Mouse (Mus musculus): ENCODE results near the gene Sel1l3. TPM values are rescaled to one million over a fixed set of nuclear protein-coding genes. Genes with fewer than 3 reads are reported as not detected.
A peak's percentile ranks its signal among the peaks of the same experiment; 100 is the strongest.

The Sel1l3 gene
- total RNA-seq, 2 experiments from 2014 or later = 78.7 to 95.4 TPM

DNA sequence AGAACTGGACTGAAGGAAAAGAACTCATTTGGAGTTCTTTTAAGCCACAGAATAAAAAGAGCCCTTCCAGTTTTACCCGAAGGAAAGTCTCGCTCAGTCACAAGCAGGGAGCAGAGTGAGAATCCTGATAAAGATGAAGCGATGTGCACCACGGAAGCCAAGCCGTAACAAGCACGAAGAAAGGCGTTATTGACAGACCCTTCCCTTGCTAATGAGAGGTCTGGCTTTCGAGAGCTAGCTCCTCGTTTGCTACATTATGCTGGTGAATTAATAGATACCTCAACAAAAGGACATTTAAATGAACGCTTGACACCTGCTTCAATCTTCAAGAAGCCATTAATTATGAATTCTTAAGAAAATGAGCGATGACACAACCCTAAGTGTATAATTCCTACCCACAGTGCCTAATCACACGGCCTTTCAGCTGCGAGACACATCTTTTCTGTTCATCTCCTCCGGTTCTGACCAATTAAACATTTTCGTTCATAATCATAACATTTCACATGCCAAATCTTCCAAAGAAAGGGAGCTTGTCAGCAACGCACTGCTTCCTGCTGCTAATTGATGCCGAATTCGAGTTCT, 62.3 kb downstream of the Sel1l3 start:
- intact Hi-C loops (cut with DNase I) = no loop called here
- DNase-seq (ENCODE audit: low spot score in 2 of 2) = no peak

DNA sequence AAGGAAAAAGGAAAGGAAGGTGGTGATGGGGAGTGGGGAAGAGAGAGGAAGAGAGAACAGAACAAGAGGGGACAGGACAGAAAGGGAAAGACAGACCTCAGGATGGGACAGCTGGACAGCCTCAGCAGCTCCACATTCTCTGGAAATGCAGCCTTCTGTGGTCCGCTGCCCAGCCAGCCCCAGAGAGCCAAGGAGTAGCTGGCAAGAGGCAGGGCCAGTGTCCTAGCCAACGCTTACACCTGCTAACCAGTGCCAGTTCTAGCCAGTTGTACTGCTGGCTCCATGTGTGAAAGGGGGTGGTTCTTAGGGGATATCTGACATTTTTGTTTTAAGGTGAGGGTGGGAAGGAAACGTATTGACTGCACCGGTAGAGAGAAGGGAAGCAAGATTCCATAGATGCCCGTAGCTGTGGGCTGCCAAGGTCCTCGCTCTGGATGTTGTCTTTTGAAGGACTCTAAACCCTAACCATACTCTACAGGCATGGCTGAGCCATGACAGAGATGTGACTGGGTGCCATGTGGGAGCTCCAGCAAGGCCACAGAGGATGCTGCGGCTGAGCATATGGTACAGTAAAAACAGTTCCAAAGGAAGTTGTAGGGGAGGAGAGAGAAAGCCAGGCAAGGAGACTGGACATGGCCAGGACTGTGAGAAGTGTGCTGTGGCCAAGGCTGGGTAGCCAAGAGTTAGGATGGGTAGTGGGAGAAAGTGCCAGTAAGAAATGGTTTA, 64.6 kb downstream of the Sel1l3 start:
- no peak for DNase-seq (ENCODE audit: low spot score in 2 of 2)
- intact Hi-C loops (cut with DNase I) = loop anchor here (5.0 kb wide), 1 partner anchor 63 kb away; the partner anchor contains the start of gene Sel1l3

GRCm38 (mm10) chr5:53148160-53148923, 65.4 kb downstream of the Sel1l3 start:
- intact Hi-C loops (cut with DNase I) = loop anchor here (5.0 kb wide), 1 partner anchor 64 kb away; the partner anchor contains the start of gene Sel1l3
- DNase-seq (ENCODE audit: low spot score in 2 of 2) = no peak

- intact Hi-C loops (cut with DNase I) = loop anchor here (5.0 kb wide), 1 partner anchor 65 kb away; the partner anchor contains the start of gene Sel1l3
- peak in 1 of 2 experiments; percentile 62 for DNase-seq (ENCODE audit: low spot score in 2 of 2)
Measured at GRCm38 (mm10) chr5:53147418-53147817, 66.3 kb downstream of the Sel1l3 start.

DNA sequence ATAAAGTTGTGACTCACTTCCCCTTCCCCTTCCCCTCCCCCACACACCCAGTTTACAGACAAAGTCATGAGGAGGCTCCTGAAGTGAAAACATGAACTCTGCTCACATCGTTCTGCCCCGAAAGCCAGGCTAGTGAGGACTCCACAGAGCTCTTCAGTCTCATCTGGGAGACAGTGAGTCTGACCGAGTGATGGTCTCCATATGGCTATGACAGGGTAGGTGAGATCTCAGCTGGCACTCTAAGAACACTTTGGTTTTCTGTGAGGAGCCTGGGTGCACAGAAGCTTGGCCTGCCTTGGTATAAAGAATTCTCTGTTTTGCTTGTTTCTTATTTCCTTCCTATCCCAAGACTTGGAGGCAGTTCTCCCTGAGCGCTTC, 67.1 kb downstream of the Sel1l3 start:
- DNase-seq (ENCODE audit: low spot score in 2 of 2) = no peak
- intact Hi-C loops (cut with DNase I) = loop anchor here (5.0 kb wide), 1 partner anchor 66 kb away; the partner anchor contains the start of gene Sel1l3

GRCm38 (mm10) chr5:53146049-53146683, 67.6 kb downstream of the Sel1l3 start:
- intact Hi-C loops (cut with DNase I) = loop anchor here (5.0 kb wide), 1 partner anchor 66 kb away; the partner anchor contains the start of gene Sel1l3
- DNase-seq (ENCODE audit: low spot score in 2 of 2) = no peak

DNA sequence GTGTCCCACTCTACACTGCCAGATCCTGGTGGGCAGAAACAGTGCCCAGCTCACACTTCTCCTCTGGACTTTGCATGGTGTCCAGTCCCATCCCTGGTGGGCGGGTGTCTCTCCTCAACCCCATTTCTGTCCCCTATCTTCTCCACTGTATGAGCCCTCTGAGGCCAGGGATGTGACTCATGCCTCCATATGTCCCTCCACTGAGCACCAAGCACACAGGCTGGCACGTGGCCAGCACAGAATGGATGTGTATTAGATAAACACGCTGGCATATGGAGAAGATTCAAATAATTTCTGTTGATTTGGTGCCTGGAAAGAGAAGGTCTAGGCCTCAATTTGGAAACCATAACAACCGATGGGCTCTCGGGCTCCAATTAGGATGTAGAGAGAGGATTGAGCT, 71.1 kb downstream of the Sel1l3 start:
- intact Hi-C loops (cut with DNase I) = no loop called here
- DNase-seq (ENCODE audit: low spot score in 2 of 2) = peak; percentile 53 to 59

DNA sequence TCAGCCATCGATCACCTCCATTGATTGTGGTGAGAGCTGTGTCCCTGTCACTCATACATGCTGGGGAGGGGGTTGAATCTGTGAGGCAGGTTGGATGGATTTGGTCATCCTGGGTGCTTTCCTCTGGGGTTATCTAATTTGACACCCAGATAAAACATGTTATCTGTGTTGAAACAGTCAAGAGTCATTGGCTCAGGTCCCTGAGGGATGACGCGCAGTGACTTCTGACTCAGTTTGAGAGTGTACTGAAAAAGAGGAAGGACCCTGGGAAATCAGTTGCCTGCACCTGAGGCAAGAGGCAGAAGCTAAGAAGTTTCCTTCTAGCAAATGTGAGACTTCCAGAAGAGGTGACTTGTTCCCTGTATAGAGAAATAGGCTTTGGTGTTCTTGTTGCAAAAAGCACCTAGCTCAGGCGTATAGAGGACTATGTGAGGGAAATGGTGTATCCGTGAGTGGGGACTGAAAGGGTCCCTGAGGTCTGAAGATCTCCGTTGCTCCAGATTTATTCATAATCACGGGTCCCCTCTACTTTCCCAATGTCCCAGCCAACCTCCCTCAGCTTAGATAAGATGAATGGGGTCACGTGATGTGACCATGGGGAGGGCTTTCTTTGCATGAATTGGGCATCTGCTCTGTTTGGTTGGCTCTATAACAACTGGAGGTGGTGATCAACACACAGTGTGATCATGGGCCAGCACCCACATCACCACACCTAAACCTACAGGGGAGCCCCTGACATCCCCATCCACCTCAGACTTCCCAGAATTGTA, 73.4 kb downstream of the Sel1l3 start:
- no peak for DNase-seq (ENCODE audit: low spot score in 2 of 2)
- intact Hi-C loops (cut with DNase I) = no loop called here

DNA sequence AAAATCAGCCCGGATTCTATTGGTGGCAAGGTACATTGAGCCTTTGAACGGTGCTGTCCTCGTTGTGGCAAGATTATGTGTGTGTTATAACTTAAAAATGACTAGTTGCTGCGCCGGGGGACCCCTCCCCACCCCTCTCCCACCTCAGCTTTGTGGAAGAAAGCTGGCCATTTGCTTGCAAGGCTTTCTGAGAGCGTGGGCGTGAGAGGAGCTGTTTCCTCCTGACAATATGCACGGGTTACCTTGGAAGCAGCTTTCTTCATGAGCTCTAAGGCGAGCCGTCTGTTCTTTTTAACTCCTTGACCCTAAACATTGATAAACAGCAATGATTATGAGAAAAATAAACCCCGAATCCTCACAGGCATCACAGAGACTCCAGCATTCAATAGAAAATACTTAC, 74.2 kb downstream of the Sel1l3 start:
- intact Hi-C loops (cut with DNase I) = no loop called here
- peak; percentile 52 to 73 for DNase-seq (ENCODE audit: low spot score in 2 of 2)

DNA sequence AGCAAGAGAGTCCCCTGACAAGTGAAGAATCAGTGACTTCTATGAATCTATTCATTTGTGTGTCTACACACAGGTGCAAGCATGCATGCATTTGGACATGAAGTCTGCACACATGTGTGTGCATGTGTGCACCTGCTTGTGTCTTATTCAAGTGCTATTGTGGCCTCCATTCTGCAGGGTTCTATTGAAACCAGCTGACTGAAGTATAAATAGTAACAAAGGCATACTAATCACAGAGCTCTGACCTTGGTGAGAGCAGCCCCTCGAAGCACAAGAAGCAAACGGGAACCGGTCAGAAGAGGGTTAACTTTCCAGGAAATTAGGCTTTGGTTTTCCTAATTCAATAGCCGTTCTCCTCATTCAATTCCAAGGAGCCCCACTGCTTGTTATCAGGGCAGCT, 74.6 kb downstream of the Sel1l3 start:
- intact Hi-C loops (cut with DNase I) = no loop called here
- no peak for DNase-seq (ENCODE audit: low spot score in 2 of 2)

- intact Hi-C loops (cut with DNase I) = no loop called here
- no peak for DNase-seq (ENCODE audit: low spot score in 2 of 2)
Measured at GRCm38 (mm10) chr5:53138025-53138424, 75.7 kb downstream of the Sel1l3 start.

GRCm38 (mm10) chr5:53135984-53136383, 77.7 kb downstream of the Sel1l3 start:
- intact Hi-C loops (cut with DNase I) = no loop called here
- no peak for DNase-seq (ENCODE audit: low spot score in 2 of 2)

DNA sequence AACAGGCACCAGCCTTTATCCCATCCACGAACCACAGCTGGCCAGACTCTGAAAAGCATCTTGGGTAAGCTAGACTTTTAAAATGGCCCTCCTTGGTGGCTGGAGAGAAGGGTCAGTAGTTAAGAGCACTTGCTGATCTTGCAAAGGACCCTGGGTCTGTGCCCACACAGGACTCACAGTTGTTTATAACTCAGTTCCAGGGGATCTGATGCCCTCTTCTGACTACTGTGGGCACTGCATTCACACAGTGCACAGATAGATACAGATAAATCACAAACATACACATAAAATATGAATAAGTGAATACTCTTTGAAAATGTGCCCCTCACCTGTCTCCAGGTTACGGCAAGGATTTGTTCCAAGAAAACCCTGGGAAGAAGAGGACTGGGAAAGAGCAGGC, 79.7 kb downstream of the Sel1l3 start:
- intact Hi-C loops (cut with DNase I) = no loop called here
- no peak for DNase-seq (ENCODE audit: low spot score in 2 of 2)

GRCm38 (mm10) chr5:53124701-53125100, 89.0 kb downstream of the Sel1l3 start:
- intact Hi-C loops (cut with DNase I) = no loop called here
- DNase-seq (ENCODE audit: low spot score in 2 of 2) = no peak

GRCm38 (mm10) chr5:53123525-53124286, 90.0 kb downstream of the Sel1l3 start:
- intact Hi-C loops (cut with DNase I) = loop anchor here (2.0 kb wide), 1 partner anchor 245 kb away; no protein-coding TSS in a partner anchor
- DNase-seq (ENCODE audit: low spot score in 2 of 2) = peak; percentile 74 to 81

GRCm38 (mm10) chr5:53119689-53120088, 94.0 kb downstream of the Sel1l3 start:
- intact Hi-C loops (cut with DNase I) = no loop called here

DNA sequence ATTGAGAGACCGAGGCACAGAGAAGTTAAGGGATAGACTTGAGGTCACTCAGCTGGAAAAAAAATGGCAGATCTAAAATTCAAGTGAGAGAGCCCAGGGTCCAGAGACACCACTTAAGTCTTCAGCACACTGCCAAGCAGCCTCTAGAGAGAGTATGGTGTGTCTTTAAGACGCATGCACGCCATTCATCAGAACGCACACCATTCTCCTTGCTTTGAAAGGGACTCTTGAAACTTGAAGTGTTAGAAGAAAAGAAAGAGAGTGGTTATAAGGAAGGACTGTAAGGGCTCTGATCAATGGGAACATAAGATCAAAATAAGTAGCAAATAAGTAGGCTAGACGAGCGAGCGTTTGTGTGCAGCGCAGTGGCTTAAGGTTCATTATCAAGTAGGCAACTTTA, 95.5 kb downstream of the Sel1l3 start:
- intact Hi-C loops (cut with DNase I) = no loop called here
- no peak for DNase-seq (ENCODE audit: low spot score in 2 of 2)

More at GRCm38 (mm10) chr5:53119689-53120088, 94.0 kb downstream of the Sel1l3 start:
- DNase-seq (ENCODE audit: low spot score in 2 of 2) = no peak

DNA sequence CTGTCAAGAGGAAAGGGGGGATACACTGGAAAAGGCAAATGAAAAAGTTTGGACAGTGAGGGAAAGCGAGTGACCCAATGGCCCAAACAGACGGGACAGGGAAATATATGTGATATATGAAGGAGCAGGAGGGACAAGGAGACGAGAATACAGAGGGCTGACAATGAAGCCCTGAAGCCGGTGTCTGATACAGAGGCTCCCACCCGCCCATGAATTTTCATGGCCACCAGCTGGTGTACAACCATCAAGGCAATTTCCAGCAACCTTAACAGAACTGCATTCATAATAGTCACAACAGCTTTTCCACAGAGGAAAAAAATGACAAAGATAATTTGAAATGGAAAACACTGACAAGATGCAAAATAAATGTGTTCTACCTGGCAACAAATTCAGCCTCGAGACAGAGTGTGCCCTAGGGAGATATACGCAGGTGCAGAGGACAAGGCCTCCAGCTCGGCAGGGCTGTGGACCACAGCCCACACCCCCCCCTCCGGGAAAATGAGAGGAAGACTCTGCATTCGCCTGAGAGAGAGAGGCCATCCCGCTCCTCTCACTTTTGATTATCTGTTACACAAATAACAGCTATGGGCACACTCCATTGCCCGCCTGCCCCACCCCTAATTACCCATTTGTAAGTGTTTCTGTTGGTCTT, 99.0 kb downstream of the Sel1l3 start:
- intact Hi-C loops (cut with DNase I) = no loop called here
- no peak for DNase-seq (ENCODE audit: low spot score in 2 of 2)
